Mouse (Mus musculus) frontal cortex, adult 2 months (tissue): ENCODE measurements at regions not wholly inside any gene's neighbourhood (a gene's known extent, or its start where the extent isn't known, plus 50 kb on each side); places are given as distances from the start of the nearest gene placed in this dataset.

Experiments
- DNase-seq, 2 experiments: peaks; one replicate each; pipeline ENCODE4 v3.0.0; 2022; ENCODE audit warnings: low spot score in 1 of 2; ENCODE audit errors: extremely low spot score in 1 of 2

DNA sequence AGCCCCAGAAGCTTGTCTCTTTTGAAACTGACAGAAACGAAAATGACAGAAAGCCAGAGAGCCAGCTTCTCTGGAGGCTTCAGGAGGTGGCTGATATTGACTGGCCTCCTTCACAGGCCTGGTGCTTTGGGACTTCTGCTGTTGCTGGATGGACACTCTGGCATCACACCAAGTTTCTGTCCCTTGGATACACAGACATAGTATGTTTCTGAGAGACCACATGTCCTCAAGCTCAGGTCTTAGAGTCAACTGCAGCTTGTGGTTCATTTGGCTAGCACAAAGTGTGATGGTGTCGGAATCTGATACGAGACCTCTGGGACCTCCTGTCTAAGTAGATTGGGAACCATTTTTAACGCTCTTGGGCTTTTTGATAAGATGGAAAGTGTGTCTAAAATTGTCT lies 502.0 kb downstream of the Sqor start:
- no peak for DNase-seq

DNA sequence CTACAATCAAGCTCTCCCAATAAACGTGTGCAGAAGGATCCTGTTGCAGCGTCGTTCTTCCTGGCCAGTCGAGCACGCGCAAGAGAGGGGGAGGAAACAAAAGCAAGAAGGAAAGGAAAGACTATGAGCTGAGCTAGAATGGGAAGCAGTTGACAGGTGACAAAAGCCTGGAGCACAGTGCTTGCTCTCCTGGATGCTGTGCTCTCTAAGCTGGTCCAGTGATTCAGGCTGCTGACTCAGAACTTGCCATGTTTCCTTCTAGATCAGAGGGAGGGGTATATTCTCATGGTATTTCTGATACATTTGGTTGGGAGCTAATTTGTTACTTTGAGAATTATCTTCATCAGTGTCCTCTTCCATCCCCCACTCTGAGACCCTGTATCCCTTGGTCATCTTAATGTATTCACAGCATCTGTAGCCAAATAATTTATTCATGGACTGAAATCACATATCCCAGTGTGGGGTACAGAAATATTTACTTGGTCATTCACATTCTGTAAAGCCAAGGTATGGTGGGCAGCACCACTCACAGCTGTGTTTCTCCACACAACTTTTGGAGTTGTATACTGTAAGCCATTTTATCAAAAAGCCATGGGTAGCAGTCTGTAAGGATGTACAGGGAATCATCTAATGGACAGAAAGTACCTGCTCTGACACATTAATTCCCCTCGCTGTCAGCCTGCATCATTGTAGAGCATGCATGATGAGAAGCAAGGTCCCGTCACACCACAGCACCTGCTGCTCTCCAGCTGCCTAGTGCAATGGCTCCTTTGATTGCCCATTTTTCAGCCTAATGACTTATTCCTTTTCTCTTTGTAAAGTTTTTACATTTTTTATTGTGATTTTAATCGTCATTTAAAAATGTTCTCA lies 510.1 kb downstream of the Sqor start:
- DNase-seq: no peak

DNA sequence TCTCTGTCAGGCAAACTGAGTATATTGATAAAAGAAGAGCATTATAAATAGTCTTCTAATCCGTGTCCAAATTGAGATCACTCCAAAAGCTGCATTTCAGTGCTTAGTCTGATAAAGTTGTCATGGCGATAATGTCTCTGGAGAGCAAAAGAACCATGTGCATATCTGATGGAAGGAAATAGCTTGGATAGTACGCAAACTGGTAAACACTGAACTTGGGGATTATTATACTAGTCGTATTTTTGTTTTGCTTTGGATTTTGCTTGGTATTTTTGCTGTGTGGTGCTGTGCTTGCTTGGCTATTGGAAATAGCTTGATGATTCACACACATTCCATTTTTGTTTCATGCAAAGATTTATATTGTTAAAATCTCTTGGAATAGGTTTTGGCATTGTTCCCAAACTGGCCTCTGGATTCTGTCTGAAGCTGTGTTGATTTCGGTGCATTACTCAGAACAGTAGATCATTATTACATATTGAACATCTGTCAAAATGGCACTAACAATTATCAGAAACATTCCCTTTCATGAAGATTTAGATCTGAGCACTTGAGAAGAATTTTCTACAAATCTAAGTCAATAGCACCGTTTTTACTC lies 510.8 kb downstream of the Sqor start:
- DNase-seq: peak in 1 of 2 experiments; percentile 47

DNA sequence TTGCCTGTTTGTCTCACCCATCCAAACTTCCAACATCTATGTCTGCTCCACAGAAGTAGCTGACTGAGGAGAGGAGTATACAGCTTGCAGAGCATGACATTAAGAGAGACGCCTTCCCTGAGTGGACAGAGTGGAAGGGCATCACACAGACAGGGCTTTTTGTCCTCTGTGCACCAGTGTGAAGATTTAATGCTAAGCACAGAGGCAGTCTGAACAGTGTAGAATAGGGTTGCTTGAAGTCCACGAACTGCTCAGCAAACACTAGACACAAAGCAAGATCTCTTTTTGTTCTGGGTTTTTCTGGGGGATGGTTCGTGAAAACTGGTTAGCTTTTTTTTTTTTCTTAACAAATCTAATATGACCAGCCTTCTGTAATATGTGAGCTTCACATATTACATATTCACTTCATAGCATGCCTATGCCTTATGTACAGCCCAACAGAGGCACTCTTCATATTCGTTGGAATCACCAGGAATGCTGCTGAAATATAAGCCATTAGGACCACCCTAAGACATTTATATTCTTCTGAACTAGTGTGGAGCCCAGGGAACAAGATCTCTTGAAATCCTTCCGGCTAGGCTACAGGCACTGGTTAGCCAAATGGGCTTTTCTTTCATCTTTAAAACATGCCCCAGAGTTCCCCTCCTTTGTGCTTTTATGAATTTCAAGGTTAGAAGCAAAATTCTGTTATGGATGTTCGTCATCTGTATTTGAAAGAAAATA lies 546.7 kb downstream of the Sqor start:
- no peak for DNase-seq

DNA sequence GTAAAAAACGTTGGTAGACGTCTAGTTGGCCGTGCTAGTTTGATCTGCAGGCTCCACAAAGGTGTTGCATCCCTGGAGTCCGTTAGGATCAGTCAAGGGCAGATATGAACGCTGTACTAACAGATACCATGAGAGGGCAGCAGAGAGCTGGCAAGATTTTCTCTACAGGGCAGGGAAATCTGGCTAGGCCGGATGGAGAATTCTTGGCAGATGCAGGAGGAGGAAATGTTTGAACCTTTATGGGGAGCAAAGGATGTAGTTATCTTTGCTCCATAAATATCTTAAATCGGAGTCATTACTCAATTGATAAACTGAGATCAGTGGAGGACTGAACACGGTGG lies 547.2 kb downstream of the Sqor start:
- DNase-seq: peak; percentile 55 to 95

DNA sequence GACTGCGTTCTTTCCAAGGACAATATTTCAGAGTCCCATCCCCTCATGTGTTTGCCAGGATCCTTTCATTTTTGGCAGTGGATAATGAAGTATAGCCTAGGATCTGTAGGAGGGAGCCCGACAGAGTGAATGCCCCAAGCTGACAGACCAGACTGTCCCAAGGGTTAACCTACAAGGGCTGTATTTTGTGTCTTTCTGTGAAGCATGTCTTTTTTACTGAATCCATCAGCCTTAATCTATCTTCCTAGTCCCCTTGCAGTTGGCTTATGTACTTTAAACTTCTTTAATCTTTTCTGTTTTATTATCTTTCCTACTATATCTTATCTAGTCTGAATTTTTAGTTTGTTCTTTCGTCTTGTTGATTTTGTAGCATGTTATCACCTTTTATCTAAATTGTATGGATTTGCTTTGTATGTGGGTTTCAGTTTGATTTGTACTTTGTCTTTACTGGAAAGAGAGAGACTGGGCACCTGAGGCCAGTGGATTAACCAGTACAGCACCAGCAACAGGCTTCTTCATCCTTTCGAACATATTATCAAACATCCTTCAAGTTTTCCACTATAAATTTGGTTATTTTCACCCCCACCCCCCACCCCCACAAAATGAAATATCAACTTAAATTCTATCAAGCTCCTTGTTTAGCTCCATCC lies 555.5 kb downstream of the Sqor start:
- DNase-seq: no peak

DNA sequence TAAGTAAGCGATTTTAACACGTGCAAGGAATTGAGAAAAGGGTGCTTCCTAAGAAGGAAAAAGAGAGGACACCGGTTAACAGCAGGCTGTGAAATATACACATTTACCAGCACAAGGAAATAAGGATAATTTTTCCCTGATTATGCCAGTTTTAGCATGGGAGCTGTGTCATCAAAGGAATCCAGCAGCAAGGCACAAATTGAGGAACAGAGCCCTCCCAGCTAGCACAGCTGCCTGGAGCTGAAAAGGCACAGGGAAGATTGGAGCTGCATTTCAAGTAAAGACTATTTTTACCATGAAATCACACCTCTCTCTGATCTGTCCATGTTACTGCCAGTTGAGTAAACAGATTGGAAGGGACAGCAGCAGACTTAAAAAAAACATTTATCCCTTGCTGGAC lies 558.7 kb downstream of the Sqor start:
- DNase-seq: peak; percentile 3 to 16

DNA sequence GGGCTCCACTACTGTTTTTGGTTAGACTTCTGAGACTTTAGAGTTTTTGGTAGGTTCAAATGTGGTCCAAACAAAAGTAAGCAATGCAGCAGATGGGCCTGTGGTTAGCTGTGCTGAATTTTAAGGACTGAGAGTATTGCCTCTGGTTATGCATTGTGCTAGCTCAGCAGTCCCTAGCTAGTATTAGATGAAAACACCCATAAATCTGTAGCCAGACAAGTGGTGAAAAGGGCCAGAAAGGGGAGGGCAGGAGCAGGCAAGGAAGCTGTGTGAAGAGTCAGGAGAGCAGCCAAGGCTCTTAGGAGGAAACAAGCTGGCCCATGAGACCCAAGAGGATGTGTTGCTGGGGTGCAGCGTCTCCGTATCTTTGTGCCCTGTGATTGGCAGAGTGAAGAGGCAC lies 559.9 kb downstream of the Sqor start:
- no peak for DNase-seq

DNA sequence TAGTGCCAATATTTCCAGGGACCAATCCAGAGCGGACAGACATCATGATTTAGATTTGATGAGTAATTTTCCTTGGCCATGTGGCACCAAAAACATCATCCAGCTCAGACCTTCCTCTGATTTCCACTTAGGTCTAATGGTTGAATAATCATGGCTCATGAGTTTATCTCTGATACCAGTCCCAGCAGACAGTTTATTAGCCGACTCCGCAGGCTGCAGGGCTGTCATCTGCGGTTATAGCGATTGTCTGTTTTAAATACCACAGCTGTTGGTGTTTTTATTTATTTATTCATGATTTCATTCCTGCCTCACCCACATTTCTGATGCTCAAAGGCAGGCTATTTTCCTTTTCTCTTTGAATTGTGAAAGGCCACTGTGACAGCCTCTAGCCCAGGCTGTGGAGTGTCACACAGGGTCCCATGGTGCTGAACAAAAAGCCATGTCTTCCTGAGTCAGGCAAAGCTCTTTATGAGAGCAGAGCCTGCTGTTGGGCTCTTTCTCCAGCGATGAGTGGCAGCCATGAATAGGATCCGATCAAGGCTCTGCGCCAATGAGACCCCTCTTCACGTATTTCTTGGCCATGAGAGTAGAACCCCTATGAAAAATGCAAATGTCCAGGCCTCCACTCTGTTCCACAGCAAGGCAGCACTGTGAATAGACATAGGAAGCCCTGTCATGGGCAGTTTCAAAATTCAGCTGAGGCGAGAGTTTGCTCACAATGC lies 584.7 kb downstream of the Sqor start:
- DNase-seq: no peak

DNA sequence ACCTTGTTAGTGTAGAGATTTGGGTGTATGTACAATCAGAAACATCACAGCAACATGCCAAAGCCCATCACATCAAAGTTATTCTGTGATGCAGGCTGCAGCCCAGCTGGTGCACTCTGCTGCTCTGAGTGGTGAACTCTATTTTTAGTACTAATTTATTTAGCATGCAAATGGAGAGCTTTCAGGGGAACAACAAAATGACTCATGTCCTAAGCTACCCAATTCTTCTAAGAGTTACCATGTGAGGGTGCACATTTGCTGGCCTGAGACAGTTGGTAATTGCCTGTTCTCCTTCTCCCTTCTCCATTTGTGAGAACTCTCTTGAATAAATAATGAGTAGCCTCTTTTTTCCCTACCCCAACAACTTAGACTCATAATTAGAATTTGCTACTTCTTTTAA lies 599.2 kb downstream of the Sqor start:
- DNase-seq: peak in 1 of 2 experiments; percentile 30

DNA sequence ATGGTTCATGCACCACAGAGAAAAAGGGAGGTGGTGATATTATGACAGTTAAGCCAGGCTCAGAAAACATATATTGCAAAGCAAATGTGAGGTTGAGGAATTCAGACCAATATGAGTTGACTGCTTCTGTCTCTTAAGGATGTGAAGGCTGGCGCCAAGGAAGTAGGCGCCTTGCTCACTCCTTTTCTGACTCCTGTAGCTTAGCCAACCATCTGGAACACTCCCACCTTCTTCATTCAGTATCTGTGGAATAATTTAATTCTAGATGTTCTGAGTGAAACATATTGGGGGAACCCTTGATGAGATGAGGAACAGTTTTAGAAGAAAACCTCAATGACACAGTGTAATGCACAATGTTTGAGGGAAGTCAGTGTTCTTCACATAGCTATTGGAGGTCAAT lies 601.5 kb downstream of the Sqor start:
- peak in 1 of 2 experiments; percentile 65 for DNase-seq

DNA sequence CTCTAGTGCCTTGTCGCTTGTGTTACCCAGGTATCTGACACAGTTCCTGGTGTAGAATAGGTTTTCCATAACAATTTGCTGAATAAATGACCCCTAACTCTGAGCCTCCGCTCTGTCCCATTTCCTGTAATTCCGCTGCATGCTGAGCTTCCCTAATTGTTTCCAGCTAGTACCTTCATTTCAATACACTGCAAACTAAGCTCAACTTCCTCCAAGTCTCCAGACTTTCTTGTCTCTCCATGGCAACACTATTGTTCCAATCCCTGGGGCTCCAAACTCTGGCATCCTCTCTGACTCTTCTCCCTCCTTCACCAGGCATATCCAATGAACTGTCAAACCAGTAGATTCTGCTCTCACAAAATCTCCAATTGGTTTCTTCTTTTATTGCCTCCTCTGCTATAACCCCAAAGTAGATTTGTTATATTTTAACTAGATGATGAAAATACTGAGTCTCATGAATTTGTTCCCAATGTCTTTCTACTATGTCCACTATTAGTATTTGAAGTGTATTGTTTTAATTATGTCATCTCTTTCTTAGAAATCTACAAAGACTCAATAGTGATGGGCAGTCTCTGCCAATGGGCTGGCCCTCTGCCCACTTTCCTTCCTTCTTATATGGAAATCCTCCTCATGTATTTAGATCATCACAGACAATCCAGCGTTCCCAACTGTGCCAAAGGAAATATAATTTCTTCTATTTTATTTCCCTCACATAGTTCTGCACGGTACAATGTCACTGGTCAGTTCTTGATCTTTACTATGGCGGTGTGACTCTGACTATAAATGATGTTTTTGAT lies 620.8 kb downstream of the Sqor start:
- DNase-seq: no peak

DNA sequence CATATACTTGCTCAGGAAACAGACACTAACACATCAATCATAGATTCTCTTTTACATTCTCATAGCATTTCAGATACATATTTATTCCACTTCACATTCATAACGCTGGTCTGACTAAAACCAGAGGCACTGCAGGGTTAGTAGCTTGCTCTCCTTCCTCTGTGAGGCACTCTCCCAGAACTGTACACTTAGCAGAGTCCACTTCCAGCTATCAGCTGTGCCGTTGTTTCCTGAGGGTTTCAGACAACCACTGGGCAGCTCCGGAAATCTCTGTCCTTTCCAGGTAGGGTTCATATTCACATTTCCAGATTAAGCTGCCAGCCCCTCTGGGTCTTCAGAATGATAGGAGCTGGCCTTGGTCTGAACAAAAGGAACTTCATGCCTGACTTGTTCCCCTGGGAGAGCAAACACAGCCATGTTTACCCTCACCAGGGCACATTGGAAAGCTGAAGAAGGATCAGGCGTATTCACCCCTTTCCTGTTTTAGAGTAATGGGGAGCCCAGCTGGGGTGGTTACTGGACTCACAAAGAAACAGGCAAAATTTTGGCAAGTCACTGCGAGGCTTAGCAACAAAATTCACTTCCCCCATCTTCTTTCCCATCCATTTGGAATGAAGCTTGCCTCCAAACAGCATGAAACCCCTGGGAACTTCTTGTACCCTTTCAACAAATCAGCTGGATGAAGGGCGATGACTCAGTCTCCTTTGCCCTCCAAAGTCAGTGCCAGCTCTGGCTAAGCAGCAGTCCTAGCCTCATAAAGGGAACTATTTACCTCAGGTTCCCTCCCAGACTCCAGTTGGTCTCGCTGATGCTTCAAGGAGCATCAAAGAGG lies 622.0 kb downstream of the Sqor start:
- peak; percentile 3 to 7 for DNase-seq

DNA sequence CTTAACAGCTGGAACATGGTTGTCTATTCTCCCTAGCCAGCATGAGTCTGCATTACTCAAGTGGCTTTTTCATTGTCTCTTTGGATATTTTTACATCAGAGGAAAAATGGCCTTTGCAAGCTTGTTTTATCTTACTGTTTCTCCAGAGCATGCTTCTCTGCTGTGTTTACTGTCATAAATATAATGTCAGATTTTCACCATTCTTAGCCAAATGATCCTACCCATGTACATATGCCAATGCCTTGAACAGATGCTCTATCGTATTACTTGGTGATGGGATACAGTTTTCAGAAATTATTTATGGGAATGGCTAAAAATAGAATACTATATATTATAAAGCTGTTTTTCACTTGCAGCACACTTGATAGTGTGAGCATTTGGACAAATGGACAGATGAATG lies 625.9 kb downstream of the Sqor start:
- no peak for DNase-seq

DNA sequence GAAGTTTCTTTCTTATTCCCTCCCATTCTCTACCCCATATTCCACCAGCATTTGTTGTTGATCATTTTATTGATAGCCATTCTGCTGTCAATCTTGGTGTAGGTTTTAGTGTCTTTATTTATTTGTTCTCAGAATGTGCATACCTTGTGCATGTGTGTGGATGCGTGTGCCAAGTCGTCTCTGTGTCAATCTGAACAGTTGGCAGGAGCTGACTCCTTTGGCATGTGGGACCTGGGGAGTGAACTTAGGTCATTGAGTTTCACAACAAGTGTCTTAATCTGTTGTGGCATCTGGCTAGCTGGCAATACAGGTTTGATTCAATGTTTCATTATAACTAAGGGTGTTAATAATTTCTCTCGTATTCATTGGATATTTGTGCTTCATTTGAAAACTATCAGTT lies 629.3 kb downstream of the Sqor start:
- DNase-seq: no peak

DNA sequence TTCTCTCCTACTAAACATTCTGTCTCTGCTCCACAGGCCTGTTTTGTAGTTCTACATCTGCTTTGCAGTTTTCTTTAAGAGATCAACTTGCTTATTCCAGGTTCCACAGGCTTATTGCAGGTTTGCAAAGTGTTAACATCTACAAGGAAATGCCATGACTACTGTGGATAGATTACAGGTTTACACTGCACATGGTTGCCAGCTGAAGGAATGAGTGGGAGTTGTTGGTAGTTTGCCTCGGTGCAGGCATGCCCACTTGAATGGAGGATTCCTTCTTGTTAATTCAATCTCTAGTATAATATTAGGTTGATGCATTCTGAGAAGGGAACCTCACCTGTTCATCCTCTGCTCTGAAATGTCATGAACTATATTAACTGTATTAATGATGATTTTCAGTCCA lies 632.5 kb downstream of the Sqor start:
- peak in 1 of 2 experiments; percentile 25 for DNase-seq

DNA sequence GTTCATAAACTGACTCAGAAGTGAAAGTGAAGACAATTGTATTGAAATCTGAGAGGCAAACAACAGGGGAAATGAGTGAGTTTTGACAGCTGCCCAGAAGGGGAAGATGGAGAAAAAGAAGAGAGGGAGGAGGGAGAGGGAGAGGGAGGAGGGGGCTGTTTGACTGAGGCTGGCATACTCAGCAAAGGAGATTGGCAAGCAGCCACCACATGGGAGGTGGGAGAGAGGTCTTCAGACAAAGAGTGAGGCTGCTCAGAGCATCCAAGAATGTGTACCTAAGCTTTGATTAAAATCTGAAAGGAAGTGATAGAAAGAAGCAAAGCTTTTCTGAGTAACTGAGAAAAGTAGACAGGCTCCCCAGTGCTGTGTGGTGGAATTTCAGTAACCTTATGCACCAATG lies 636.0 kb downstream of the Sqor start:
- no peak for DNase-seq

DNA sequence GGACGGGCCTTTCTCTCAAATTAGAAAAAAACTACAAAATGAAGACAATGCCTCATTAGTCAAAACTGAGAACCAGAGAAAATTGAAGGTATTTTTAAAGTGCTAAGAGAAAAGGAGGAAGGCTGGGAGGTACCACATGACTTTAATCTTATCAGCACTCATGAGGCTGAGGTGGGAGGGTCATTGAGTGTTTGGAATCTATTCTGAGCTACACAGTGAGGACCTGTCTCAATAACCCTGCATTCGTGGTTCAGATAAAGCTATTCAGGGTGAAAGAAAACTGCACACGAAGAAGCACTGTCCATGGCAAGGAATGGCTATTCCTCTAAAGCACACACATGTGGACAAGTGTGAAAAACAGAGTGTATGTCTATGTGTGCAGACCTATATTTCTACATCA lies 644.0 kb downstream of the Sqor start:
- DNase-seq: no peak
